Mouse (Mus musculus): ENCODE measurements around the gene Capsl. TPM values are rescaled to one million over a fixed set of nuclear protein-coding genes. Genes with fewer than 3 reads are reported as not detected.

Capsl gene
- polyA plus RNA-seq, 1 experiment from 2014 or later, result 2.4 TPM

Other genes with a start within 250 kb of the Capsl start
- gene Ugt3a1, start 159.1 kb upstream of the Capsl start, polyA plus RNA-seq (2014; fragmentation: Nextera tagmentation; extraction: Ambion mirVana), result not detected in 2 replicates
- gene Ugt3a2, start 100.5 kb upstream of the Capsl start, polyA plus RNA-seq (2014; fragmentation: Nextera tagmentation; extraction: Ambion mirVana), result not detected in 2 replicates
- gene Il7r, start 94.1 kb downstream of the Capsl start, polyA plus RNA-seq (2014; fragmentation: Nextera tagmentation; extraction: Ambion mirVana), result not detected in 2 replicates

All from midbrain, embryonic 14.5 days (tissue).